Mouse (Mus musculus): ENCODE measurements around the gene Fam135a.

Fam135a gene

GRCm38 (mm10) chr1:24099926-24100869, at the start of gene Fam135a:
TSS of gene Fam135a (minus strand) at chr1:24100341.
- peak; percentile 98 for DNase-seq (ENCODE audit: extremely low spot score)

- DNase-seq (ENCODE audit: extremely low spot score) = no peak
These were observed 43.4 kb upstream of the Fam135a start for GRCm38 (mm10) chr1:24143504-24143903.

DNA sequence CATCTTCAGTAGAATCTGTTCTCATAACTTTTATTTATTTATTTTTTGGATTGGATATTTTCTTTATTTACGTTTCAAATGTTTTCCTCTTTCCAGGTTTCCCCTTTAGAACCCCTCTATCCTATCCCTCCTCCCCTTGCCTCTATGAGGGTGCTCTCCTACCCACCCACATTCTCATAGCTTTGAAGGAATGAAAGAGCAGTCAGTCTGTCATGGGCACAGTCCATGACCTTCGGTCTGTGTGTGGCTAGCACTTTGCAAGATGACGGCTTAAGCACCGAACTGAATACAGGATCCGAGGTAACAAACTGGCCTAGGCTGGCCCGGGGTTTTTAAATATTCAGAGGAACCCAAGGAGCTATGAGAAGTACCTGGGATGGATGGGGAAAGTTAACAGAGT, 40.4 kb upstream of the Fam135a start:
- DNase-seq (ENCODE audit: extremely low spot score) = no peak

GRCm38 (mm10) chr1:24137133-24137532, 37.0 kb upstream of the Fam135a start:
- peak; percentile 76 for DNase-seq (ENCODE audit: extremely low spot score)

DNA sequence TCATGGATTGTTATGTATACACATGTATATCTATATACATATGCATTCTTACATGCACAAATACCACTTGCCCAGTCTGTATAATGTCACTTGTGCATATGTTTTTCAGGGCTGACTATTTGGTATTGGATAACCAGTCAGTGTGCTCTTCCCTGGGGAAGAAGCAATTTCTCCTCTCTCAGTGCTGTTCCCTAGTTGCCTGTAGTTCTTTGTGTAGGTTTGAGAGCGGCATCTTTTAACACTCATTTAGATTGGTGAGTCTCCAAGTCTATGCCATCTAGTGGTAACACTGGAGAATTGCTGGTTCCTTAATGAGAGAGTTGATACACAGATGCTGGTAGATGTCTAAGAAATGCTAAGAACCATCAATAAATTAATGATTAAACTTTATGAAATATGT, 34.7 kb upstream of the Fam135a start:
- peak; percentile 31 for DNase-seq (ENCODE audit: extremely low spot score)

DNA sequence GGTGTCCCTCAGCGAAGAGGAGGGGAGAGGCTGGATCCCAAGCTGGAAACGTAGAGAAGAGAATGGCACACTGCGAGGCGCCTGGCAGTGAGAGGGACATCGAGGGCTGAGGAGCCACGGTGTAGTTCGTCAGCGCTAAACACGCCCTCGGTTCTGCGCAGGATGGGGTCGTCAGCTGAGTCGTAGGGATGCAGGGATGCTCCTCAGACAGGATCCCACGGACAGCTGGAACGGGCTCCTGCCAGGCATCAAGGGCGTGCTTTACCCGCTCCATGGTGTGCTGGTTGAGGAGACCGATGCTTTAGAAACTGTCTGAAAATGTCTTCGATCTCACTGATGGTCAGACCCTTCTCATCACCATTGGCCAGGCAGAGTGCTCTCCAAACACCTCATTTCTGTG, 33.7 kb upstream of the Fam135a start:
- no peak for DNase-seq (ENCODE audit: extremely low spot score)

GRCm38 (mm10) chr1:24127866-24128265, 27.7 kb upstream of the Fam135a start:
- no peak for DNase-seq (ENCODE audit: extremely low spot score)

GRCm38 (mm10) chr1:24124610-24125009, 24.5 kb upstream of the Fam135a start:
- DNase-seq (ENCODE audit: extremely low spot score) = no peak

DNA sequence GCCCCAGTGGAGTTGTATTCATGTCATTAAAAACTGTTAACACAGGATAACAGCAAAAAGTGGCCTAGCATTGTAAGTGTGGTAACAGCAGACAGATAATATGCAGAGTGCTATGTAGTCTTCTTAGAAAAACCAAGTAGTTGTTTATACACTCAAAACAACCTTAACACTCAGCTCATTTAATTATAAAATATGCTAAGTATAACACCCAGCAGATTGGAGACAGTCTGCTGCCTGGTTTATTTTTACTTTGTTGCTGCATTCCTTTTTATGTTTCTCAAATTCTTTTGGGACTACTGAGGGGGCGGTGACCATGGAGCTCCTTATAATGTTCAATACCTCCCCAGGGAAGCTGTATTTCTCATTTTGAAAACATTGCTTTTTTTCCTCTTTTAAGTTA, 22.4 kb upstream of the Fam135a start:
- DNase-seq (ENCODE audit: extremely low spot score) = no peak

- no peak for DNase-seq (ENCODE audit: extremely low spot score)
These were observed 8.0 kb upstream of the Fam135a start for GRCm38 (mm10) chr1:24107971-24108773.

- DNase-seq (ENCODE audit: extremely low spot score) = peak; percentile 3
These were observed 7.2 kb upstream of the Fam135a start for GRCm38 (mm10) chr1:24107378-24107777.

- no peak for DNase-seq (ENCODE audit: extremely low spot score)
These were observed 2.5 kb upstream of the Fam135a start for GRCm38 (mm10) chr1:24102579-24103149.

- no peak for DNase-seq (ENCODE audit: extremely low spot score)
These were observed 773 bp upstream of the Fam135a start for GRCm38 (mm10) chr1:24100870-24101358.

- no peak for DNase-seq (ENCODE audit: extremely low spot score)
These were observed 608 bp downstream of the Fam135a start for GRCm38 (mm10) chr1:24099541-24099925.

DNA sequence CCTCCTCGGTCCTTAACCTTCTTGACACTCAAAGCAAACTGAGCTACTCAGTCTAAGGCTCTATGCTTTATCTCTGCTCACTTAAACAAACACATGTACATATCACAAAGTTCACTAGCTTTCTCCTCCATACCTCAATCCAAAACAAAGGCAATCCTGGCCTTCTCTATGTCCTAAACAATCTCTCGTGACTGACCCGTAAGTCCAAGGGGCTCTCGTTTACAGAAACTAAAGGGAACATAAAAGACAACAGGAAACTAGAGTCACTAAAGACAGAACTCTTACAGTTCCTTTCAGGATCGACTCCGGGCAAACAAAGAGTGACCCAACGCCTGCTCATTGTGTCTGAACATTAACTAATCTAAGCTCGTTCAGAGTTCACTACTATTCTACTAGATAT, 2.6 kb downstream of the Fam135a start:
- DNase-seq (ENCODE audit: extremely low spot score) = no peak

DNA sequence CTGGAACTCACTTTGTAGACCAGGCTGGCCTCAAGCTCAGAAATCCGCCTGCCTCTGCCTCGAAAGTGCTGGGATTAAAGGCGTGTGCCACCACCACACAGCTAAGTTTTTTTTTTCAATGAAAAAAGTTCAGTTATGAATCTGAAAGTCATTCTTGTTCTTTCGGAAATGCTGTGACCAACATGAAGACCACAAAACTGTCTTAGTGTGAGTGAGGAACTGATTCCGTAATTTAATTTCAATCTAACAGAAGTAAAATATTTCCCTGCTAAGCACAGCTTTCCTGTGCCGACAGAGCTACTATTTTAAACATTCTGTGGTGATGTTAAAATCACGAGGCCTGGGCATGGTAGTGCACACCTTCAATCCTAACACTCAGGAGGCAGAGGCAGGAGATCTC, 7.7 kb downstream of the Fam135a start:
- DNase-seq (ENCODE audit: extremely low spot score) = no peak

DNA sequence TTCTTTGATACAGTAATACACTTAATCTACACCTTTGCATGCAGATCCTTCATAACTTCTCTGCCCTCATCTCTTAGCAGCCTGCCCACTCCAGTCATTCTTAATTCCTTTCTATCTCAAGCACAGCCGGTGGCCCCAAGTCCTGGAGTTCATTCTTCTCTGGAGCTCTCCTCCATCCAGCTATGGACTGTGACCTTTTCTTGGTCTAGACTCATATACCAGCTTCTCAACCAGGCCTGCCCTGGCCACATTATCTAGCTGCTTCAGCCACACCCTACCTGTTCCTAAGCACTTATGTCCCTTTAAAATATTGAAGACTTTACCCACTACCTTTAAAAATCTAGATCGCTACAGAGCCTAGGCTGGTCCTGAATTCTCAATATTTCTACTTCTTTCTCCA, 9.5 kb downstream of the Fam135a start:
- DNase-seq (ENCODE audit: extremely low spot score) = no peak

DNA sequence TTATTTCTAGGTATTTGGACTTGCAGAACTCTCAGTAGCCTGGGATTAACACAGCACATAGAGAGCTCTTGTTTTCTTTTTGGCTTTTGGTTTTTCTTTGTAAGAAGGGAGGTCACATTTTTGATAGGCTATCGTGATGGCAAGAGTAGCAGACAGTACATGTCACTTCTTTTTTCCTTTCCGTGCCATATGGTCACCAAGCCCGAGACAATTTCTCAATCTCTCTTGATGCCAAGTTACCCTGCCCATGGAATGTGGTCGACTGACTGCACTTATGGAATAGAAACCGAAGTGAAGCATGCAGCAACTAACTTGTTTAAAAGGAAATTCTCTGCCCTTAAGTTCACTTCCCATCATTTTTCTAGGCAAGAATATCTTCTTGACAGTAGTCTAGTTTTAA, 10.0 kb downstream of the Fam135a start:
- DNase-seq (ENCODE audit: extremely low spot score) = no peak

DNA sequence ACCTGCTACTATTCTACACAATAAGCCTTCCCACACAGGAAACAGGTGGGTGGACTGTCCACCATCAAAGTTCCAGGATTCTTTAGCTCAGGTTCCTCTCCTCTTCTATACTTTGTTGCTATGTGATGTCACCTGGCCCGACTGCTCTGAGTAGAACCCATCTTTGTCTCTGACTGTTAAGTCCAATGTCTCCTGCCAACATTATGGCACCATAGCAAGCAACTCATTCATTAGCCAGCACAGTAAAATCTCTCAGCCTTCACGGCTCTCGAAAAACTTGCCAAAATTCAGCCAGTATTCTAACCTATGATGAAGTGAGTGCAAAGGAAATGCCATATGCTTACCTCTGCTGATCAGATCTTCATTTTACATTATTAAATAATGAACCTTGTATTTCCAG, 14.0 kb downstream of the Fam135a start:
- DNase-seq (ENCODE audit: extremely low spot score) = no peak

- DNase-seq (ENCODE audit: extremely low spot score) = no peak
These were observed 25.7 kb downstream of the Fam135a start for GRCm38 (mm10) chr1:24074396-24074795.

DNA sequence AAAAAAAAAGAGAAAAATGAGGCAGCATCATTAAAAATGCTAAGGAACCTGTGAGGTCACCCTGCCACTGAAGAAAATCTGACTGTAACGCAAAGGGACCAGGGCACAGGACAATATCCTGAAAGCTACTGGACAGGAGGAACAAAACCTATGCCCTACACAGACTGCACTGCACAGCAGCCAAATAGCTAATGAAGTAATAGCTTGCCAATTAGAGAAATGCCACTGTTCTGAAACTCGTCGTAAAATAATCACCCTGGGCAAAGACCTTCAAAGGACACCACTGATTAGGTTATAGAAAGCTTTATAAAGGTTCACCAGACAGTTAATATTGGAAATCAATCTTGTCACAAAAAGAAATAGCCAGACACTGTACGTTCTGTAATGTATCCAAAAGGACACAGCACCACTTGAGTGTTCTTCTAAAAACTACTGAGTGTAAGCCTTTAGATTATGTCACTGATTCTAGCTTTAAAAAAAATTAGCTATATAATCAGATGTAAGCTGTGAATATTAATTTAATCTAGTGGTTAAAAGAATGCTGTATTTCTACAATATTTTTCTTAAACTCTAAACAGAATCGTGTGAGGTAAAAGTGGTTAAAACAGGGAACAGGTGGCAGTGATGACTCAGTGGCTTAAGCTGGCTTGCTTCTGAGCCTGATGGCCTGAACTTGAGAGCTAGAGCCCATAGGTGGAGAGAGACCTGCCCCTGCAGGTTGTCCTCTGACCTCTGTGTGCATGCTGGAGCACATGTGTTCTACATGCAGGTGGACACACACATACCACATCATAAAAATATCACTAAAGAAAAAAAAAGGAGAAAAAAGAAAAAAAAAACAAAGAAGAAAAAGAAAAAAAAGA, 26.5 kb downstream of the Fam135a start:
- DNase-seq (ENCODE audit: extremely low spot score) = no peak
